Mouse (Mus musculus) small intestine, adult 2 months (tissue): ENCODE measurements around the gene Mlkl.

ENCODE experiments used
- CTCF ChIP-seq: fragments of 200-500 bp; IDR thresholded peaks from 2 replicates; pipeline ENCODE4 v1.5.1; 2012; ENCODE audit warnings: low read depth, mild to moderate bottlenecking, control low read depth, inconsistent platforms, low read length, moderate library complexity, mixed read lengths; ENCODE audit not compliant: insufficient replicate concordance, insufficient read length; ENCODE audit errors: extremely low read depth
- POLR2A ChIP-seq: fragments of 200-500 bp; IDR thresholded peaks from 2 replicates; pipeline ENCODE4 v1.6.1; 2012; ENCODE audit warnings: low read depth, mild to moderate bottlenecking, control low read depth, inconsistent platforms, low read length, moderate library complexity

GRCm38 (mm10) chr8:111298011-111298410 lies 40.0 kb downstream of the Mlkl start:
- no peak for TF ChIP-seq CTCF
- no peak for TF ChIP-seq POLR2A
